In genomic region chr1:158653808-158654520, GRCm38 (mm10) we compare ENCODE assay signal across 8 mouse cellular contexts.
DNase-seq lines count a peak whose midpoint lies in the region; ATAC-seq lines count a peak whose summit lies in the region.

No protein-coding gene starts in this region.

- ATAC-seq in forebrain, embryonic 15.5 days (replicated peaks), result peak; percentile 78
- ATAC-seq in kidney, embryonic 14.5 days (ENCODE audit: low FRiP score, low TSS enrichment), result peak; percentile 82; the same call in 1 of the 2 replicates
- peak; percentile 84 for ATAC-seq in megakaryocyte progenitor cell, adult 5-6 weeks (replicated peaks; ENCODE audit: poor library complexity)

- H3K36me3 ChIP-seq in forebrain, embryonic 15.5 days, result peaks cover 22% of the 10 kb centered on the region
- H3K36me3 ChIP-seq in kidney, embryonic 14.5 days (ENCODE audit: control insufficient read depth, insufficient read depth, low read length), result no peaks in the 10 kb centered on the region

- DNase-seq in adrenal gland, adult 2 months, result peak; percentile 9
- DNase-seq in adrenal gland, postnatal 4 days (ENCODE audit: low spot score in 2 of 2), result no peak
- DNase-seq in A20 (ENCODE audit: low read depth, low spot score), result peak; percentile 12
- peak; percentile 28 for DNase-seq in cerebellum, adult 11-12 months
- DNase-seq in yolk sac, embryonic 10.5 days (ENCODE audit: low spot score), result peak; percentile 8

- no peak overlapping the region for H3K4me3 ChIP-seq in forebrain, embryonic 15.5 days
- H3K4me3 ChIP-seq in kidney, embryonic 14.5 days (ENCODE audit: low read length), result no peak overlapping the region

- H3K4me1 ChIP-seq in forebrain, embryonic 15.5 days, result 0 out of 2 replicates have a peak, but pooled peaks cover 4% of the 10 kb centered on the region
- no peaks in the 10 kb centered on the region for H3K4me1 ChIP-seq in kidney, embryonic 14.5 days (ENCODE audit: control insufficient read depth, insufficient read depth, low read length)

- H3K4me2 ChIP-seq in forebrain, embryonic 15.5 days (replicated peaks), result no peak overlapping the region
- no peak overlapping the region for H3K4me2 ChIP-seq in kidney, embryonic 14.5 days (replicated peaks; ENCODE audit: low read depth, low read length)

- no peaks in the 10 kb centered on the region for H3K27me3 ChIP-seq in forebrain, embryonic 15.5 days
- no peaks in the 10 kb centered on the region for H3K27me3 ChIP-seq in kidney, embryonic 14.5 days (ENCODE audit: control insufficient read depth, insufficient read depth, low read length)

- 0 out of 2 replicates have a peak overlapping the region, but pooled peaks have one; percentile 5 for H3K27ac ChIP-seq in forebrain, embryonic 15.5 days (replicated peaks)
- H3K27ac ChIP-seq in kidney, embryonic 14.5 days (ENCODE audit: low read depth, low read length), result no peak overlapping the region

- WGBS in forebrain, embryonic 15.5 days, result 20% methylated on average over 4 of the region's 4 CpGs
- WGBS in kidney, embryonic 14.5 days, result 23% methylated on average over 4 of the region's 4 CpGs

- no peak overlapping the region for H3K9ac ChIP-seq in forebrain, embryonic 15.5 days (replicated peaks)
- no peak overlapping the region for H3K9ac ChIP-seq in kidney, embryonic 14.5 days (ENCODE audit: low read depth, low read length)

- H3K9me3 ChIP-seq in forebrain, embryonic 15.5 days, result no peaks in the 10 kb centered on the region
- H3K9me3 ChIP-seq in kidney, embryonic 14.5 days (ENCODE audit: control insufficient read depth, low read length), result no peaks in the 10 kb centered on the region

Comparison
In these comparisons a context has a peak if more than half of its experiments do, and no peak if none do; other contexts are left out.
1. DNase-seq: peak in adrenal gland, adult 2 months (single experiment), A20 (single experiment), cerebellum, adult 11-12 months (single experiment) and yolk sac, embryonic 10.5 days (single experiment); none in adrenal gland, postnatal 4 days (0 of 2).
2. Peak in every context shown above with its lines, with median percentiles within 50 percentile points of each other: ATAC-seq.